Mouse (Mus musculus): ENCODE measurements at regions not wholly inside any gene's neighbourhood (a gene's known extent, or its start where the extent isn't known, plus 50 kb on each side); places are given as distances from the start of the nearest gene placed in this dataset.

- H3K4me3 ChIP-seq (ENCODE audit: low read length), result no peak overlapping the region
- no peaks in the 10 kb centered on the region for H3K36me3 ChIP-seq (ENCODE audit: control insufficient read depth, insufficient read depth, low read length)
- H3K4me2 ChIP-seq (ENCODE audit: low read depth, low read length), result peak overlapping the region; percentile 13; the same call in 1 of the 2 replicates
- 17% methylated on average over 11 of the region's 11 CpGs for WGBS
- no peaks in the 10 kb centered on the region for H3K9me3 ChIP-seq (ENCODE audit: control insufficient read depth, low read length)
- peak overlapping the region; percentile 71 for H3K27ac ChIP-seq (ENCODE audit: low read length)
- H3K9ac ChIP-seq (ENCODE audit: low read length), result peak overlapping the region; percentile 37; the same call in 1 of the 2 replicates
- peak; percentile 88 for ATAC-seq (ENCODE audit: low read depth)
- peaks cover 23% of the 10 kb centered on the region for H3K4me1 ChIP-seq (replicated peaks; ENCODE audit: control insufficient read depth, insufficient read depth, low read length)
- H3K27me3 ChIP-seq (ENCODE audit: control insufficient read depth, insufficient read depth, low read depth, low read length), result no peaks in the 10 kb centered on the region
Observed at GRCm38 (mm10) chr9:49975938-49976671, 177.4 kb upstream of the Ncam1 start.

GRCm38 (mm10) chr9:49973974-49974495 lies 175.3 kb upstream of the Ncam1 start:
- Histone ChIP-seq H3K9me3 (ENCODE audit: control insufficient read depth, low read length) (no peaks in the 10 kb centered on the region; the same call in 1 of the 2 replicates), H3K36me3 (ENCODE audit: control insufficient read depth, insufficient read depth, low read length) (no peaks in the 10 kb centered on the region), H3K4me1 (replicated peaks; ENCODE audit: control insufficient read depth, insufficient read depth, low read length) (peaks cover 14% of the 10 kb centered on the region), H3K4me2 (ENCODE audit: low read depth, low read length) (no peak overlapping the region), H3K27me3 (ENCODE audit: control insufficient read depth, insufficient read depth, low read depth, low read length) (no peaks in the 10 kb centered on the region), H3K9ac (ENCODE audit: low read length) (no peak overlapping the region), H3K27ac (ENCODE audit: low read length) (no peak overlapping the region), H3K4me3 (ENCODE audit: low read length) (no peak overlapping the region)
- WGBS, result 45% methylated on average over 5 of the region's 5 CpGs
- no peak; the same call in 1 of the 2 replicates for ATAC-seq (ENCODE audit: low read depth)

- ATAC-seq (ENCODE audit: low read depth), result no peak
- Histone ChIP-seq H3K9me3 (ENCODE audit: control insufficient read depth, low read length) (no peaks in the 10 kb centered on the region; the same call in 1 of the 2 replicates), H3K4me2 (ENCODE audit: low read depth, low read length) (no peak overlapping the region), H3K27me3 (ENCODE audit: control insufficient read depth, insufficient read depth, low read depth, low read length) (no peaks in the 10 kb centered on the region), H3K9ac (ENCODE audit: low read length) (no peak overlapping the region), H3K36me3 (ENCODE audit: control insufficient read depth, insufficient read depth, low read length) (no peaks in the 10 kb centered on the region), H3K27ac (ENCODE audit: low read length) (no peak overlapping the region), H3K4me3 (ENCODE audit: low read length) (no peak overlapping the region), H3K4me1 (replicated peaks; ENCODE audit: control insufficient read depth, insufficient read depth, low read length) (no peaks in the 10 kb centered on the region; the same call in 1 of the 2 replicates)
- 59% methylated on average over 6 of the region's 6 CpGs for WGBS
Observed at GRCm38 (mm10) chr9:49969429-49969828, 170.7 kb upstream of the Ncam1 start.

GRCm38 (mm10) chr9:49964666-49965065 lies 165.9 kb upstream of the Ncam1 start:
- H3K4me3 ChIP-seq (ENCODE audit: low read length), result no peak overlapping the region
- no peak for ATAC-seq (ENCODE audit: low read depth)
- 62% methylated on average over 4 of the region's 4 CpGs for WGBS
- no peak overlapping the region for H3K9ac ChIP-seq (ENCODE audit: low read length)
- H3K9me3 ChIP-seq (ENCODE audit: control insufficient read depth, low read length), result no peaks in the 10 kb centered on the region
- no peaks in the 10 kb centered on the region for H3K27me3 ChIP-seq (ENCODE audit: control insufficient read depth, insufficient read depth, low read depth, low read length)
- H3K36me3 ChIP-seq (ENCODE audit: control insufficient read depth, insufficient read depth, low read length), result no peaks in the 10 kb centered on the region
- H3K4me1 ChIP-seq (replicated peaks; ENCODE audit: control insufficient read depth, insufficient read depth, low read length), result no peaks in the 10 kb centered on the region
- H3K27ac ChIP-seq (ENCODE audit: low read length), result no peak overlapping the region
- H3K4me2 ChIP-seq (ENCODE audit: low read depth, low read length), result no peak overlapping the region

GRCm38 (mm10) chr9:49962561-49963071 lies 163.9 kb upstream of the Ncam1 start:
- WGBS, result 79% methylated on average over 8 of the region's 8 CpGs
- no peak overlapping the region for H3K27ac ChIP-seq (ENCODE audit: low read length)
- no peak overlapping the region for H3K4me2 ChIP-seq (ENCODE audit: low read depth, low read length)
- no peak overlapping the region for H3K9ac ChIP-seq (ENCODE audit: low read length)
- H3K4me1 ChIP-seq (replicated peaks; ENCODE audit: control insufficient read depth, insufficient read depth, low read length), result no peaks in the 10 kb centered on the region
- no peaks in the 10 kb centered on the region for H3K9me3 ChIP-seq (ENCODE audit: control insufficient read depth, low read length)
- H3K4me3 ChIP-seq (ENCODE audit: low read length), result no peak overlapping the region
- H3K27me3 ChIP-seq (ENCODE audit: control insufficient read depth, insufficient read depth, low read depth, low read length), result no peaks in the 10 kb centered on the region
- ATAC-seq (ENCODE audit: low read depth), result no peak
- no peaks in the 10 kb centered on the region for H3K36me3 ChIP-seq (ENCODE audit: control insufficient read depth, insufficient read depth, low read length)

GRCm38 (mm10) chr9:49961965-49962364 lies 163.2 kb upstream of the Ncam1 start:
- 34% methylated on average over 3 of the region's 3 CpGs for WGBS
- Histone ChIP-seq H3K36me3 (ENCODE audit: control insufficient read depth, insufficient read depth, low read length) (no peaks in the 10 kb centered on the region), H3K4me1 (replicated peaks; ENCODE audit: control insufficient read depth, insufficient read depth, low read length) (no peaks in the 10 kb centered on the region), H3K4me2 (ENCODE audit: low read depth, low read length) (no peak overlapping the region), H3K27ac (ENCODE audit: low read length) (no peak overlapping the region), H3K9me3 (ENCODE audit: control insufficient read depth, low read length) (no peaks in the 10 kb centered on the region), H3K9ac (ENCODE audit: low read length) (no peak overlapping the region), H3K4me3 (ENCODE audit: low read length) (no peak overlapping the region), H3K27me3 (ENCODE audit: control insufficient read depth, insufficient read depth, low read depth, low read length) (no peaks in the 10 kb centered on the region)
- no peak for ATAC-seq (ENCODE audit: low read depth)

GRCm38 (mm10) chr9:49961329-49961728 lies 162.6 kb upstream of the Ncam1 start:
- H3K9ac ChIP-seq (ENCODE audit: low read length), result no peak overlapping the region
- 77% methylated on average over 5 of the region's 5 CpGs for WGBS
- H3K36me3 ChIP-seq (ENCODE audit: control insufficient read depth, insufficient read depth, low read length), result no peaks in the 10 kb centered on the region
- H3K4me3 ChIP-seq (ENCODE audit: low read length), result no peak overlapping the region
- no peak overlapping the region for H3K4me2 ChIP-seq (ENCODE audit: low read depth, low read length)
- no peaks in the 10 kb centered on the region for H3K4me1 ChIP-seq (replicated peaks; ENCODE audit: control insufficient read depth, insufficient read depth, low read length)
- H3K9me3 ChIP-seq (ENCODE audit: control insufficient read depth, low read length), result no peaks in the 10 kb centered on the region
- H3K27ac ChIP-seq (ENCODE audit: low read length), result no peak overlapping the region
- no peaks in the 10 kb centered on the region for H3K27me3 ChIP-seq (ENCODE audit: control insufficient read depth, insufficient read depth, low read depth, low read length)
- ATAC-seq (ENCODE audit: low read depth), result no peak

GRCm38 (mm10) chr9:49959987-49960386 lies 161.3 kb upstream of the Ncam1 start:
- 53% methylated on average over 10 of the region's 10 CpGs for WGBS
- no peak for ATAC-seq (ENCODE audit: low read depth)

GRCm38 (mm10) chr9:49958890-49959289 lies 160.2 kb upstream of the Ncam1 start:
- Histone ChIP-seq H3K9me3 (ENCODE audit: control insufficient read depth, low read length) (no peaks in the 10 kb centered on the region), H3K4me1 (replicated peaks; ENCODE audit: control insufficient read depth, insufficient read depth, low read length) (no peaks in the 10 kb centered on the region), H3K4me2 (ENCODE audit: low read depth, low read length) (no peak overlapping the region), H3K9ac (ENCODE audit: low read length) (no peak overlapping the region), H3K27me3 (ENCODE audit: control insufficient read depth, insufficient read depth, low read depth, low read length) (no peaks in the 10 kb centered on the region), H3K27ac (ENCODE audit: low read length) (no peak overlapping the region), H3K4me3 (ENCODE audit: low read length) (no peak overlapping the region), H3K36me3 (ENCODE audit: control insufficient read depth, insufficient read depth, low read length) (no peaks in the 10 kb centered on the region)
- ATAC-seq (ENCODE audit: low read depth), result no peak
- WGBS, result 80% methylated on average over 3 of the region's 3 CpGs

More at GRCm38 (mm10) chr9:49959987-49960386, 161.3 kb upstream of the Ncam1 start:
- no peaks in the 10 kb centered on the region for H3K9me3 ChIP-seq (ENCODE audit: control insufficient read depth, low read length)
- H3K4me2 ChIP-seq (ENCODE audit: low read depth, low read length), result no peak overlapping the region
- no peak overlapping the region for H3K9ac ChIP-seq (ENCODE audit: low read length)
- H3K27ac ChIP-seq (ENCODE audit: low read length), result no peak overlapping the region
- H3K4me1 ChIP-seq (replicated peaks; ENCODE audit: control insufficient read depth, insufficient read depth, low read length), result no peaks in the 10 kb centered on the region
- no peaks in the 10 kb centered on the region for H3K27me3 ChIP-seq (ENCODE audit: control insufficient read depth, insufficient read depth, low read depth, low read length)
- H3K4me3 ChIP-seq (ENCODE audit: low read length), result no peak overlapping the region
- no peaks in the 10 kb centered on the region for H3K36me3 ChIP-seq (ENCODE audit: control insufficient read depth, insufficient read depth, low read length)

All from lung, embryonic 16.5 days (tissue).